Mouse (Mus musculus): ENCODE measurements around the gene Rdh16. TPM values are rescaled to one million over a fixed set of nuclear protein-coding genes. Genes with fewer than 3 reads are reported as not detected.

Gene Rdh16
- polyA plus RNA-seq (2012; rRNA removed): 0.01 and 0.02 TPM in 2 replicates

DNA sequence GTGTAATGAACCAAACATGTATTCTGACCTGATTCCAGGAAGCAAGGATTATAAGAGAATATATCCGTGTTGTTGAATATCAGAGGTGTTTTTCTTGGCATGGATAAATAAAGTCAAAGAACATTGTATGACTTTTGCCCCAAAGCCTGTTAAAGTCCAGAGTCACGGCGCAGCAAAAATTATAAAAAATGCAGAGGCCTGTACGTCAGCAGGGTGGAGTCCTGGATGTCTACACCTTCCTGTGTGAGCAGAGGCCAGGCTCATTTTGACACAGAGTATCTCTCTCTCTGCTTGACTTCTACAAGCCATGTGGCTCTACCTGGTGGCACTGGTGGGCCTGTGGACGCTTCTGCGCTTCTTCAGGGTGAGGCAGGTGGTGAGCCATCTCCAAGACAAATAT is at the start of gene Rdh16:
TSS of gene Rdh16 (plus strand) at position 262 of the 400 bp plus-strand sequence.

DNA sequence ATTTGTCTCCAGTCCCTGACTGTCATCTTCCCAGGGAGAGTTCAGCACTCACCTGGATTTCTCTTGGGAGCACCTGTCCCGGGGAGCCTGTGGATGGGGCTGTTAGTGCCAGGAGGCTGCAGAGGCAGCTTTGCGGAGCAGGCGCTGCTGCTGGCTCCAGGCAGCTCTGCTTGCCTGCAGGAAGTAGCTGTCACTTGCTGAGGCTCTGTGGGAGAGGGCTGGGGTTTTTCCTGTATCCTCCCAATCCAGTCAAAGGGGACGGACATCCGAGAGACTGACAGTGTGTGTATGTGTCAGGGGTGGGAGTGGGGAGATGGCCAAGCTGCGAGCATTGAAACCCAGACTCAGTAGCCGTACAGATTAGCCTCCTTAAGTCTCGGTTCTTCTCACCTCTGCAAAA is 49.4 kb upstream of the Rdh16 start, which contains the start of gene Gpr182:
TSS of gene Gpr182 (minus strand) at position 185 of the 400 bp plus-strand sequence.

DNA sequence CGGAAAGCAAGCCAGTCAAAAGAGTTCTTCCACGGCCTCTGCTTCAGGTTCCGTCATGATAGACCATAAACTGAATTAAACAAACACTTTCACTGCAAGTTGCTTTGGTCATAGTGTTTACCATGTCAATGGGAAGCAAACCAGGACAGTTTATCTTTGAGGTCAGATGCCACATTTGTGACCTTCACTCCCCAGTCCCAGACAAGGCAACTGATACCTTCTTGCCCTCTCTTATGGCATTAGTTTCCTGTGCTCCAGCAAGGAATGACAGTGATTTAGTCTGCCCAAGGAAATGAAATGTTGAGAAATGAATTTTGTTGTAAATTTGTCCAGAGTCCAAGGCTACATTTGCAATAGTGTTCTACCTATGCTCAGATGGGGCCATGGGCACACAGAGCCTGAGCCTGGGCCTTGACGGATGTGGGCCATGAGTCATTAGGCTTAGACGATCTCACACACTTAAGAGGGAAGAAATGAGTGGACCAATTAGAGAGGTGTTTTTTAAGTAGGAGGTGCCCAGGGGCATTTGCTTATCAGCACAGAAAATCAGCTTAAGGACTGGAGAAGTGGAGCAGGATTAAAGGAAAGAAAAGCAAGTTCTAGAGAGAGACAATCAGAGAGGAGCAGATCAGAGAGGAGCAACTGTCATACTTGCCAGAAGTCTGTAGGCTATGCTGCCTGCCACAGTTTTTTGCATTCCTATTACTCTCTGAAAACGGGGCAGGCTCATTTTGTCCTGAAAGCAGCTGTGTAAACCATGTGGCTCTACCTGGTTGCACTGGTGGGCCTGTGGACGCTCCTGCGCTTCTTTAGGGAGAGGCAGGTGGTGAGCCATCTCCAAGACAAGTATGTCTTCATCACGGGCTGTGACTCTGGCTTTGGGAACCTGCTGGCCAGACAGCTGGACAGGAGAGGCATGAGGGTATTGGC is 41.5 kb upstream of the Rdh16 start, which contains the start of the genes Rdh1 and Rdh16f1:
TSS of gene Rdh1 (plus strand) at position 541 of the 930 bp plus-strand sequence.
TSS of gene Rdh16f1 (plus strand) at position 607 of the 930 bp plus-strand sequence.

DNA sequence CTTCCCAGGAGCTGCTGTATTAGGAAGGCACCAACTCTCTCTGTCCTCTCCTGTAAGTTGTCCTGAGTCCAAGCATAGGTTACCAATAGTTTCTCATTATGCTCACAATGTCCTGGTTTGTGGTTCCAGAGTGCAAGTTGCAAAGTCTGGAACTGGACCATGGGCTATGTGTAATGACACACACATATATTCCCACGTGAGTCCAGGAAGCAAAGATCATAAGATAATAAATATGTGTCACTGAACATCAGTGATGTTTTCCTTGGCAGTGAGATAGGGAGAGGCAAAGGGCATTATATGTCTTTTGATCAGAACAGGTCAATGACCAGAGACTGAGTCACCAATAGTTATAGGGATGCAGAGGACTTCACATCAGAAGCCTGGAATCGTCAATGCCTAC is 24.9 kb upstream of the Rdh16 start, which contains the start of gene Rdh9:
TSS of gene Rdh9 (plus strand) at position 376 of the 400 bp plus-strand sequence.

DNA sequence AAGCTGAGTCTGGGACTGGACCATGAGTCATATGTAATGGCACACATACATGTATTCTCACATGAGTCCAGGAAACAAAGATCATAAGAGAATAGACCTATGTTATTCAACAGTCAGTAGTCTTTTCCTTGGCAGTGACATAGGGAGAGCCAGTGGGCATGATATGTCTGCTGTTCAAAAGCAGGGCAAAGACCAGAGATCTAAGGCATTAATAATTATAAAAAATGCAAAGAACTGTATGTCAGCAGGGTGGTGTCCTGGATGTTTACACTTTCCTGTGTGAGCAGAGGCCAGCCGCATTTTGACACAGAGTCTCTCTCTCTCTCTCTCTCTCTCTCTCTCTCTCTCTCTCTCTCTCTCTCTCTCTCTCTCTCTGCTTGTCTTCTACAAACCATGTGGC is 48.7 kb downstream of the Rdh16 start, which contains the start of gene Rdh19:
TSS of gene Rdh19 (plus strand) at position 301 of the 400 bp plus-strand sequence.

DNA sequence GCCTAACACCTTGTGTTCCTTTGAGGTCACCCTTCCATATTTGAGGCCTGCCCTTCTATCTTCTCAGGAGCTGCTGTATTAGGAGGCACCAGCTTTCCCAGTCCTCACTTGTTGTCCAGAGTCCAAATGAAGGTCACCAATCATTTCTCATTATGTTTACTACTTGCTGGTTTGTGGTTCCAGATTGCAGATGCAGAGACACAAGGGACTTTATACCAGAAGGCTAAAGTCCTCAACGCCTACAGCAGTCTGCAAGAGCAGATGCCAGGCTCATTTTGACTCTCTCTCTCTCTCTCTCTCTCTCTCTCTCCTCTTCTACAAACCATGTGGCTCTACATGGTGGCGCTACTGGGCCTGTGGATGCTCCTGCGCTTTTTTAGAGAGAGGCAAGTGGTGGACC is 65.3 kb downstream of the Rdh16 start, which contains the start of gene Rdh16f2:
TSS of gene Rdh16f2 (plus strand) at position 243 of the 400 bp plus-strand sequence.

DNA sequence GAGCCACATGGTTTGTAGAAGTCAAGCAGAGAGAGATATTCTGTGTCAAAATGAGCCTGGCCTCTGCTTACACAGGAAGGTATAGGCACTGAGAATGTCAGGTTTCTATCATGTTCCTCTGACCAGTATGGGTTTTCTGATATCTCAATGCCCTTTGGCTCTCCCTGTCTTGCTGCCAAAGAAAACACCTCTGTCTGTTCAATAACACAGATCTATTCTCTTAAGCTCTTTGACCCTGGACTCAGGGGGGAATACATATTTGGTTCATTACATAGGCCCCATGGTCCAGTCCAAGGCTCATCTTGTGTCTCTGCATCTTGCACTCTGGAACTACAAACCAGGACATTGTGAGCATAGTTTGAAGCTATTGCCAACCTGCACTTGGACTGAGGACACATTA is 87.7 kb downstream of the Rdh16 start, which contains the start of gene Rdh7:
TSS of gene Rdh7 (minus strand) at position 213 of the 400 bp plus-strand sequence.

Other genes with a start within 250 kb of the Rdh16 start
- 17.1 and 18.2 TPM in 2 replicates for gene Lrp1, start 180.0 kb upstream of the Rdh16 start, polyA plus RNA-seq (2012; rRNA removed)
- 9.8 and 11.0 TPM in 2 replicates for gene Stat6, start 158.2 kb upstream of the Rdh16 start, polyA plus RNA-seq (2012; rRNA removed)
- gene Nemp1, start 134.3 kb upstream of the Rdh16 start, polyA plus RNA-seq (2012; rRNA removed): 5.7 and 6.6 TPM in 2 replicates
- gene Nab2, start 132.6 kb upstream of the Rdh16 start, polyA plus RNA-seq (2012; rRNA removed): 3.7 and 3.8 TPM in 2 replicates
- 0.22 and 0.26 TPM in 2 replicates for gene Myo1a, start 96.0 kb upstream of the Rdh16 start, polyA plus RNA-seq (2012; rRNA removed)
- gene Tac2, start 76.7 kb upstream of the Rdh16 start, polyA plus RNA-seq (2012; rRNA removed): 19.2 and 23.8 TPM in 2 replicates
- 2.1 and 2.3 TPM in 2 replicates for gene Zbtb39, start 61.6 kb upstream of the Rdh16 start, polyA plus RNA-seq (2012; rRNA removed)
- 8.2 and 9.1 TPM in 2 replicates for gene Gpr182, start 49.4 kb upstream of the Rdh16 start, polyA plus RNA-seq (2012; rRNA removed)
- 0.12 and 0.14 TPM in 2 replicates for gene Rdh1, start 41.4 kb upstream of the Rdh16 start, polyA plus RNA-seq (2012; rRNA removed)
- 0.06 and 0.10 TPM in 2 replicates for gene Rdh16f1, start 41.4 kb upstream of the Rdh16 start, polyA plus RNA-seq (2012; rRNA removed)
- gene Rdh9, start 24.8 kb upstream of the Rdh16 start, polyA plus RNA-seq (2012; rRNA removed): 0.02 and 0.05 TPM in 2 replicates
- 0.02 and 0.05 TPM in 2 replicates for gene Rdh19, start 48.8 kb downstream of the Rdh16 start, polyA plus RNA-seq (2012; rRNA removed)
- gene Rdh16f2, start 65.3 kb downstream of the Rdh16 start, polyA plus RNA-seq (2012; rRNA removed): 0.09 and 0.12 TPM in 2 replicates
- gene Rdh7, start 87.7 kb downstream of the Rdh16 start, polyA plus RNA-seq (2012; rRNA removed): 1.0 and 1.3 TPM in 2 replicates
- 0.02 TPM in 1 of 2 replicates, not detected in the other for gene Sdr9c7, start 97.4 kb downstream of the Rdh16 start, polyA plus RNA-seq (2012; rRNA removed)
- 0.10 TPM in 1 of 2 replicates, not detected in the other for gene Hsd17b6, start 206.5 kb downstream of the Rdh16 start, polyA plus RNA-seq (2012; rRNA removed)
- 45.2 and 51.2 TPM in 2 replicates for gene Prim1, start 214.0 kb downstream of the Rdh16 start, polyA plus RNA-seq (2012; rRNA removed)
- 343 and 396 TPM in 2 replicates for gene Naca, start 234.4 kb downstream of the Rdh16 start, polyA plus RNA-seq (2012; rRNA removed)